Mouse (Mus musculus): ENCODE measurements at regions not wholly inside any gene's neighbourhood (a gene's known extent, or its start where the extent isn't known, plus 50 kb on each side); places are given as distances from the start of the nearest gene placed in this dataset.

DNA sequence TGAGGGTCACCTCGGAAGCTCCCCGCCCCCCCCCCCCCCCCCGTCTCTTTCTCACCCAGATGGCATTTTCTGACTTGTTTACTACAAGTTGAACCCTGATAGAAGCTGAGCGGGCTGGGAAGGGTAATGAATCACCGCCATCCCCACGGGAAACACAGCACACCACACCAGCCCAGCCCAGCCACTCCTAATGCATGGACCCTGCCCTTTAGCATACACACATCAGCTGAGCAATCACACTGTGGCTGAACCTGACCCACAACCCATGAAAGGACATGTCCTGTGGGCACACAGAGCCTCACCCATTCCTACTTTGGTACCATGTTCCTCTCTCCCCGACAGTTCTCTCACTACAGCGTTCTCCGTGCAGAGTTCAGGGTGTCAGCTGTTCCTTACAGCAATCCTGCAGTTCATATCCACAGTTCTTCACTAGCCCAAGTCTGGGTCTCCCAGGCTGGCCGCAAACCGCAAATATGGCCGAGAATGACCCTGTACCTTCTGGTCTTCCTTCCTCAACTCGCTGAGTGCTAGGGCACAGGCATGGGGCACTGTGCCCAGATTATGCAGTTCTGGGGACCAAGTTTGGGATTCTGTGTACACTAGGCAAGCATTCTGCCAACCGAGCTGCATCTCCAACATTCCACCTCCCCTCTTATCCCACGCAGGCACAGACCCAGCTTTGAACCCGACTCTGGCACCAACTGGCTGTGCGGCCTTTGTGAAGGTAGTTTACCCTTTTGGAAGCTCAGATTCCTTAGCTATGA lies 60.4 kb upstream of the Smndc1 start:
- TF ChIP-seq POLR2A (IDR thresholded peaks at IDR 0.05; ENCODE audit: low read depth, low read length) (no peak), NELFE (IDR thresholded peaks at IDR 0.05; ENCODE audit: low read depth, low read length) (no peak), USF2 (conservative IDR thresholded peaks at IDR 0.05; ENCODE audit: low read depth, low read length) (no peak), MAFK (IDR thresholded peaks at IDR 0.05; ENCODE audit: insufficient replicate concordance, low read length) (no peak)
- H3K9me3 ChIP-seq (replicated peaks; ENCODE audit: low read length) = no peaks in the 10 kb centered on the region
- no peaks in the 10 kb centered on the region for H3K36me3 ChIP-seq (replicated peaks in 1 of 2; ENCODE audit: control insufficient read depth in 1 of 2, insufficient read depth in 1 of 2, low read length in 1 of 2)
- no peak overlapping the region for H3K4me3 ChIP-seq (replicated peaks in 1 of 3; ENCODE audit: low read depth in 2 of 3, low read length in 2 of 3, poor library complexity in 1 of 3)
- dilution Hi-C loops (cut with MboI; ENCODE audit: extremely low pct_ligation_motif_present, extremely low pct_unique_long_range_greater_than_20kb, low sequenced_read_pairs) = no loop called here
- DNase-seq (ENCODE audit: extremely low read depth) = no peak
- in situ Hi-C loops (cut with MboI; ENCODE audit: low pct_ligation_motif_present, low pct_unique_long_range_greater_than_20kb, low sequenced_read_pairs) = no loop called here
- H3K4me1 ChIP-seq (ENCODE audit: control insufficient read depth in 1 of 2, insufficient read depth in 2 of 2) = peaks cover 37 to 81% of the 10 kb centered on the region in 2 experiments
- H3K4me2 ChIP-seq (ENCODE audit: insufficient read depth, low read depth, poor library complexity, severe bottlenecking) = no peak overlapping the region
- H3K27me3 ChIP-seq (replicated peaks) = no peaks in the 10 kb centered on the region
- no peak overlapping the region for H3K9ac ChIP-seq (ENCODE audit: insufficient read depth, low read depth)
- no peaks in the 10 kb centered on the region for H3K79me2 ChIP-seq (replicated peaks; ENCODE audit: control insufficient read depth, extremely low read depth, insufficient read depth, poor library complexity, severe bottlenecking)
- no peak overlapping the region for H3K27ac ChIP-seq (ENCODE audit: insufficient read depth, low read depth)

DNA sequence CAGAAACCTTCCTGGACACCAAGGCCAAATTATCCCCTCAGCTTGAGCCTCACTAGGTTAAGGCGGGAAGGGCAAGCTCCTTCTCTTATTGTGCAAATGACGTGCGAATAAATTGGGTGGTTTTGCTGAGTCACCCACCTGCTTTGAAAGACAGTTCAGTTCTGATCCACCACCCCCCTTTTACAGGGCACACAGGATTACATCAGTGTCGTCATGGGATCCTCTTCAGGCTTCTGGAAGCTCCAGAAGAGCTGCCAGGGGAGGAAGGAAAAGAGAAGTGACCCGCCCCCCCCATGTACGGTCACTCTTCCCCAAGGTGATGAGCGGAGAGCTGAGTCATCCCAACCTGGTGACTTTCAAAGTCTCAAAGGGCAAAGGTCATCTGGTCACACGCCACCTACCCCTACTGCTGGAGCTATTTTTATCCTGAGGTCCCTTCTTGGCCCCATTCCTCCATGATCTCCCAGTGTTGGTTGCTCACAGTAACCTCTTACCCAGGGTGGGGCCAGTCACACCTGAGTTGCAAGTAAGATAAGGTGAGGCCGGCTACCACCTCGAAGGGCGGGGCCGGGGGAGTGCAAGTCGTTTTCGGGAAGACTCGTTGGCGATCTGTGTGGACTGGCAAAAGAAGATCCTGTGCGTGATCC lies 58.9 kb upstream of the Smndc1 start:
- TF ChIP-seq NELFE (IDR thresholded peaks at IDR 0.05; ENCODE audit: low read depth, low read length) = no peak
- TF ChIP-seq CHD2 (IDR thresholded peaks at IDR 0.05; ENCODE audit: low read length) = no peak
- no peak for TF ChIP-seq GABPA (IDR thresholded peaks at IDR 0.05; ENCODE audit: insufficient replicate concordance, low read depth, low read length)
- TF ChIP-seq BHLHE40 (IDR thresholded peaks at IDR 0.05; ENCODE audit: low read depth, low read length) = no peak
- no peak for TF ChIP-seq MYC (IDR thresholded peaks at IDR 0.05; ENCODE audit: low read depth, low read length)
- peak; percentile 15; the same call in 1 of the 2 replicates for TF ChIP-seq ETS1 (conservative IDR thresholded peaks at IDR 0.05; ENCODE audit: low read depth, low read length)
- no peak for TF ChIP-seq IRF4 (IDR thresholded peaks at IDR 0.05; ENCODE audit: low read depth, low read length)
- no peak for TF ChIP-seq ZNF384 (IDR thresholded peaks at IDR 0.05; ENCODE audit: low read depth, low read length)
- no peak for TF ChIP-seq ZC3H11A (IDR thresholded peaks at IDR 0.05; ENCODE audit: low read depth, low read length)
- no peak for TF ChIP-seq MXI1 (IDR thresholded peaks at IDR 0.05; ENCODE audit: low read depth, low read length)
- no peak for TF ChIP-seq CHD1 (IDR thresholded peaks at IDR 0.05; ENCODE audit: low read depth, low read length)
- peak; percentile 52; the same call in 1 of the 2 replicates for TF ChIP-seq MAFK (IDR thresholded peaks at IDR 0.05; ENCODE audit: insufficient replicate concordance, low read length)
- peak; percentile 15; the same call in 1 of the 2 replicates for TF ChIP-seq MEF2A (IDR thresholded peaks at IDR 0.05; ENCODE audit: borderline replicate concordance, low read depth, low read length)
- TF ChIP-seq NRF1 (IDR thresholded peaks at IDR 0.05; ENCODE audit: low read depth, low read length) = no peak
- TF ChIP-seq SMC3 (IDR thresholded peaks at IDR 0.05; ENCODE audit: low read depth, low read length) = no peak
- TF ChIP-seq ZMIZ1 (IDR thresholded peaks at IDR 0.05; ENCODE audit: low read depth, low read length) = no peak
- 0 out of 2 replicates have a peak, but pooled peaks have one; percentile 11 for TF ChIP-seq EP300 (IDR thresholded peaks at IDR 0.05; ENCODE audit: low read length)
- TF ChIP-seq ZKSCAN1 (IDR thresholded peaks at IDR 0.05; ENCODE audit: borderline replicate concordance, low read depth, low read length) = no peak
- dilution Hi-C loops (cut with MboI; ENCODE audit: extremely low pct_ligation_motif_present, extremely low pct_unique_long_range_greater_than_20kb, low sequenced_read_pairs) = no loop called here
- no peaks in the 10 kb centered on the region for H3K9me3 ChIP-seq (replicated peaks; ENCODE audit: low read length)
- in situ Hi-C loops (cut with MboI; ENCODE audit: low pct_ligation_motif_present, low pct_unique_long_range_greater_than_20kb, low sequenced_read_pairs) = no loop called here
- no peak overlapping the region for H3K4me3 ChIP-seq (replicated peaks in 1 of 3; ENCODE audit: low read depth in 2 of 3, low read length in 2 of 3, poor library complexity in 1 of 3)
- no peak overlapping the region for H3K27ac ChIP-seq (ENCODE audit: insufficient read depth, low read depth)
- H3K27me3 ChIP-seq (replicated peaks) = no peaks in the 10 kb centered on the region
- H3K4me1 ChIP-seq (ENCODE audit: control insufficient read depth in 1 of 2, insufficient read depth in 2 of 2) = peaks cover 41 to 81% of the 10 kb centered on the region in 2 experiments
- no peak overlapping the region for H3K4me2 ChIP-seq (ENCODE audit: insufficient read depth, low read depth, poor library complexity, severe bottlenecking)
- no peak overlapping the region for H3K9ac ChIP-seq (ENCODE audit: insufficient read depth, low read depth)
- H3K36me3 ChIP-seq (replicated peaks in 1 of 2; ENCODE audit: control insufficient read depth in 1 of 2, insufficient read depth in 1 of 2, low read length in 1 of 2) = peaks cover 0 to 2% of the 10 kb centered on the region in 2 experiments
- H3K79me2 ChIP-seq (replicated peaks; ENCODE audit: control insufficient read depth, extremely low read depth, insufficient read depth, poor library complexity, severe bottlenecking) = no peaks in the 10 kb centered on the region
- no peak for DNase-seq (ENCODE audit: extremely low read depth)
